Mouse (Mus musculus) E14TG2a.4 (cell line): ENCODE results near the gene Gnai3.

Source experiments
- CTCF ChIP-seq: conservative IDR thresholded peaks from 2 replicates; pipeline ENCODE4 v1.5.1; 2014; ENCODE audit warnings: low read length
- NANOG ChIP-seq: IDR thresholded peaks from 2 replicates; pipeline ENCODE4 v1.6.1; 2014; ENCODE audit warnings: borderline replicate concordance, low read length, mixed read lengths
- POU5F1 ChIP-seq: IDR thresholded peaks from 2 replicates; pipeline ENCODE4 v1.6.1; 2014; ENCODE audit warnings: low read length, borderline replicate concordance

DNA sequence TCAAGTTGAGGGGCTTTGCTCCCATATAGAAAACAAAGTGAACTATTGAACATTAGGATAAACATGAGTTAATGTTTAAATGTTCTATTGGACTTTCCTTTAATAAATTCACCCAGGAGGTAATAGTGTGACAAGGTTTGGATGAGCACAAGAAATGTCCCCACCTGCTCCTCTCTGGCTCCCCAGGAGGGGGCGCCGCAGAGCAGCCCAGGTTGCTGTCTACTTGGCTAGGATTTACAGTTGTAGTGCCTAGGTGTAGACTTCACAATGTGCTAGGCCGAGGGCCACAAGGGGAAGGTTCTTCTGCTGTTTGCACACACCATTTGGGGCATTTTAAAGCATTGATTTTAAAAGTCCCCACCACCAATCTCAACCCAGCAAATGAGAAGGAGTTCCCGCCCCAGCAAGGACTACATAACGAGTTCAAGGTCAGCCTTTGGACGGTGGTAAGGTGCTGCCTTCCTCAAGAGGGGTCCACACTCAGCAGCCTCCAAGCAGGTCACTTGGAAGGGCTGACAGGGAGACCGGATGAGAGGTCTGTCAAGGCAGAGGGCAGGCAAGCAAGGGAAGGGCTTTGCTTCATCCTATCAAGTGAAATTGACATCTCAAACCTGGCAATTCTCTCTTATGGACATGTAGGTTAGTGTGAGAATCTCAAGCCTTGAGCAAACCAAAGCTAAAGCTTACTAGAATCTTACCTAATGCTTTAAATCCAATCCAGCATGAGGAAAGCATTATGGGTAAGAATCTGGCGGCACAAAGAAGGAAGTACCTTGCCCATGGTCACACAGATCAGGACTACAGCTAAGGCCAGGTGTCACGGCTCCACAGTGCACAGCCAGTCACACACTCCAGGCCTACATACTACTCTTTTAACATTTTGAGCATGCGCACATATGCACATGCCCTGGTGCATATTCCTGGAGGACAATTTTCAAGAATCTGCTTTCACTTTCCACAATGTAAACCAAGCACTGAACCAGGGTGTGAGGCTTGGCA, 75.4 kb downstream of the Gnai3 start:
- TF ChIP-seq NANOG (no peak), CTCF (peak; percentile 95), POU5F1 (no peak)
